Mouse (Mus musculus) ES-E14 (cell line): Measurements from ENCODE around the gene Cplx3.

Experiments used
- CHD2 ChIP-seq: IDR thresholded peaks from 2 replicates; pipeline ENCODE4 v1.6.1; 2014; ENCODE audit warnings: mild to moderate bottlenecking, low read depth, low read length, inconsistent platforms
- HCFC1 ChIP-seq: IDR thresholded peaks from 2 replicates; pipeline ENCODE4 v1.6.1; 2012; ENCODE audit warnings: low read length, inconsistent platforms, borderline replicate concordance; ENCODE audit not compliant: insufficient read depth
- ZC3H11A ChIP-seq: IDR thresholded peaks from 2 replicates; pipeline ENCODE4 v1.6.1; 2012; ENCODE audit warnings: low read depth, mild to moderate bottlenecking, inconsistent platforms, low read length, borderline replicate concordance
- ZNF384 ChIP-seq: IDR thresholded peaks from 2 replicates; pipeline ENCODE4 v1.6.1; 2012; ENCODE audit warnings: low read depth, low read length, inconsistent platforms

- TF ChIP-seq CHD2: no peak
- TF ChIP-seq ZC3H11A: no peak
- no peak for TF ChIP-seq ZNF384
- TF ChIP-seq HCFC1: no peak
These were observed 33.7 kb upstream of the Cplx3 start for GRCm38 (mm10) chr9:57639661-57640328.
